Mouse (Mus musculus) heart, postnatal 0 days (tissue): Measurements from ENCODE around the gene Dhrs2.

Source experiments
- CTCF ChIP-seq: IDR thresholded peaks from 2 replicates; pipeline ENCODE4 v1.5.1; 2016; ENCODE audit warnings: antibody characterized with exemption, control low read depth, low read depth
- EP300 ChIP-seq: IDR thresholded peaks from 2 replicates; pipeline ENCODE4 v1.6.1; 2016; ENCODE audit warnings: antibody characterized with exemption, low read depth

DNA sequence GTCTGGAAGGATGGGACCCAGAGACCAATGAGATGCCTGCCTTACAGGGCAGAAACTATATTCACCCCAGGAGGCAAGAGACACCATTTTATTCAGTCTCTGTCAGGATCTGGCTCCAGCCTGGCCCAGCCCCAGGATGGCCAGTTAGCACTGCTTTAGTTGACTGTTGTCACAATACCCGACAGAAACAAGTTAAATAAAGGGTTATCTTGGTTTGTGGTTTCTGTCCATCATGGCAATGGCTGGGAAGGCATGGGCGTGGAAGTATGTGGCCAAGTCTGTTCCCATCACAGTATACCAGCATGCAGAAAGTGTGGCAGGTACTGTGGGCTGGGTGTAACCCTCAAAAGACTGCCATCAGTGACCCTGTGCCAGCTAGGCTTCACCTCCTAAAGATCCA lies 14.9 kb downstream of the Dhrs2 start:
- no peak for TF ChIP-seq CTCF
- TF ChIP-seq EP300 = no peak
